Mouse (Mus musculus): Measurements from ENCODE around the gene Ngly1.

GRCm38 (mm10) chr14:16243603-16244209 is 5.4 kb upstream of the Ngly1 start:
- TF ChIP-seq CTCF (IDR thresholded peaks at IDR 0.05; ENCODE audit: borderline replicate concordance, control insufficient read depth, extremely low read depth, insufficient read depth, low read length, poor library complexity), result no peak
- TF ChIP-seq POLR2A (IDR thresholded peaks at IDR 0.05; ENCODE audit: control insufficient read depth, extremely low read depth, insufficient read depth, low read length, poor library complexity), result no peak

All from thymus, adult 2 months (tissue).